19 mouse cellular contexts compared by ENCODE assay signal in the genomic region with DNA sequence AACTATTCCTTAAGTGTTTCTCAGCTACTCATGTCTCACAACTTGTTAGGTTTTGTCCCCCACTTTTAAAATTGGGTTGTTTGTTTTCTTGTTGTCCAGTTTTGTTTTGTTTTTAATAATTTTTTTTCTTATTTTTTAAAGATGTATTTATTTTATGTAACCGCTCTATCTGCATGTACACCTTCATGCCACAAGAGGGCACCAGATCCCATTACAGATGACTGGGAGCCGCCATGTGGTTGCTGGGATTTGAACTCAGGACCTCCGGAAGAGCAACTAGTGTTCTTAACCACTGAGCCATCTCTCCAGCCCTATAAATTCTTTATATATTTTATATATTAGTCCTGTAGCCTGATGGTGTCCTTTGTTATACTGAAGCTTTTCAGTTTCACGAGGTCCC. TPM values are rescaled to one million over a fixed set of nuclear protein-coding genes. Genes with fewer than 3 reads are reported as not detected.
DNase-seq lines count a peak whose midpoint lies in the region; ATAC-seq and TF ChIP-seq lines count a peak whose summit lies in the region.
"Had no signal": no experiment of that assay in that cellular context is flagged by ENCODE, and none has a peak within 500 bp of the region (broad histone marks: within the 10 kb centered on the region; RNA-seq: fewer than 3 reads in every experiment).

No protein-coding gene starts in this region.

- H3K4me1 ChIP-seq in hindbrain, embryonic 11.5 days (replicated peaks; ENCODE audit: control insufficient read depth, insufficient read depth, low read length), result no peaks in the 10 kb centered on the region
- H3K4me1 ChIP-seq in hindbrain, embryonic 10.5 days (replicated peaks), result no peaks in the 10 kb centered on the region
- H3K4me1 ChIP-seq in lung, embryonic 14.5 days (ENCODE audit: insufficient read depth), result no peaks in the 10 kb centered on the region
- no peaks in the 10 kb centered on the region for H3K4me1 ChIP-seq in MEL (ENCODE audit: control insufficient read depth in 1 of 2, insufficient read depth in 2 of 2, low read length in 2 of 2)
- no peaks in the 10 kb centered on the region for H3K4me1 ChIP-seq in stomach, postnatal 0 days (replicated peaks; ENCODE audit: control insufficient read depth, insufficient read depth)
- H3K4me1 ChIP-seq: liver, embryonic 15.5 days; neural tube, embryonic 12.5 days had no signal

- H3K27ac ChIP-seq in hindbrain, embryonic 11.5 days (ENCODE audit: low read depth, low read length), result no peak overlapping the region
- H3K27ac ChIP-seq in hindbrain, embryonic 10.5 days, result no peak overlapping the region
- H3K27ac ChIP-seq in lung, embryonic 14.5 days (ENCODE audit: low read depth), result no peak overlapping the region
- no peak overlapping the region for H3K27ac ChIP-seq in MEL (ENCODE audit: control insufficient read depth, low read depth, low read length)
- no peak overlapping the region for H3K27ac ChIP-seq in stomach, postnatal 0 days (replicated peaks)
- H3K27ac ChIP-seq: liver, embryonic 15.5 days; midbrain, embryonic 15.5 days; neural tube, embryonic 12.5 days had no signal

- TF ChIP-seq EP300 in MEL (IDR thresholded peaks at IDR 0.05; ENCODE audit: low read depth in 1 of 2, low read length in 2 of 2), result no peak
- TF ChIP-seq EP300 in stomach, postnatal 0 days (optimal IDR thresholded peaks at IDR 0.05), result no peak

- H3K4me3 ChIP-seq in hindbrain, embryonic 11.5 days (ENCODE audit: low read depth, low read length), result no peak overlapping the region
- no peak overlapping the region for H3K4me3 ChIP-seq in hindbrain, embryonic 10.5 days
- H3K4me3 ChIP-seq in lung, embryonic 14.5 days (ENCODE audit: low read depth, low read length), result no peak overlapping the region
- H3K4me3 ChIP-seq in MEL (ENCODE audit: control insufficient read depth in 1 of 2, insufficient read depth in 1 of 2, low read depth in 2 of 2, low read length in 2 of 2), result no peak overlapping the region
- H3K4me3 ChIP-seq in stomach, postnatal 0 days (ENCODE audit: low read depth, low read length), result no peak overlapping the region
- H3K4me3 ChIP-seq: liver, embryonic 15.5 days; midbrain, embryonic 15.5 days; neural tube, embryonic 12.5 days had no signal

- no peaks in the 10 kb centered on the region for H3K27me3 ChIP-seq in hindbrain, embryonic 11.5 days (ENCODE audit: control insufficient read depth, insufficient read depth, low read length)
- H3K27me3 ChIP-seq in hindbrain, embryonic 10.5 days (ENCODE audit: insufficient read depth, poor library complexity, severe bottlenecking), result no peaks in the 10 kb centered on the region
- H3K27me3 ChIP-seq in lung, embryonic 14.5 days (ENCODE audit: insufficient read depth, low read length), result no peaks in the 10 kb centered on the region
- H3K27me3 ChIP-seq in MEL (ENCODE audit: control insufficient read depth in 1 of 2, insufficient read depth in 2 of 2, low read length in 2 of 2), result 0 out of 4 replicates have a peak, but pooled peaks cover 0 to 2% of the 10 kb centered on the region in 2 experiments
- no peaks in the 10 kb centered on the region for H3K27me3 ChIP-seq in stomach, postnatal 0 days (ENCODE audit: control insufficient read depth, insufficient read depth, low read length)
- H3K27me3 ChIP-seq: liver, embryonic 15.5 days; midbrain, embryonic 15.5 days; neural tube, embryonic 12.5 days had no signal

- no peaks in the 10 kb centered on the region for H3K36me3 ChIP-seq in hindbrain, embryonic 11.5 days (ENCODE audit: control insufficient read depth, insufficient read depth, low read length)
- H3K36me3 ChIP-seq in hindbrain, embryonic 10.5 days, result no peaks in the 10 kb centered on the region
- no peaks in the 10 kb centered on the region for H3K36me3 ChIP-seq in lung, embryonic 14.5 days (ENCODE audit: insufficient read depth)
- H3K36me3 ChIP-seq in MEL (ENCODE audit: control insufficient read depth in 1 of 2, insufficient read depth in 2 of 2, low read length in 2 of 2), result no peaks in the 10 kb centered on the region
- no peaks in the 10 kb centered on the region for H3K36me3 ChIP-seq in stomach, postnatal 0 days (ENCODE audit: control insufficient read depth, insufficient read depth, low read length)
- H3K36me3 ChIP-seq: liver, embryonic 15.5 days; midbrain, embryonic 15.5 days; neural tube, embryonic 12.5 days had no signal

- 95% methylated on average over 4 of the region's 4 CpGs for WGBS in hindbrain, embryonic 11.5 days
- WGBS in hindbrain, embryonic 10.5 days, result 96% methylated on average over 4 of the region's 4 CpGs
- WGBS in lung, embryonic 14.5 days, result 95% methylated on average over 4 of the region's 4 CpGs
- 93% methylated on average over 4 of the region's 4 CpGs for WGBS in stomach, postnatal 0 days

- ATAC-seq in hindbrain, embryonic 11.5 days (ENCODE audit: low FRiP score), result no peak
- ATAC-seq in lung, embryonic 14.5 days (ENCODE audit: insufficient read depth), result no peak
- no peak for ATAC-seq in stomach, postnatal 0 days (ENCODE audit: low FRiP score, low TSS enrichment)
- ATAC-seq: forebrain, embryonic 16.5 days; midbrain, embryonic 15.5 days had no signal

- DNase-seq in hindbrain, embryonic 11.5 days (ENCODE audit: low spot score), result peak; percentile 8
- no peak for DNase-seq in hindbrain, embryonic 10.5 days (ENCODE audit: low spot score)
- no peak for DNase-seq in lung, embryonic 14.5 days
- no peak for DNase-seq in lung, postnatal 14 days
- DNase-seq in MEL (ENCODE audit: low read depth, low spot score), result peak; percentile 37
- no peak for DNase-seq in stomach, postnatal 0 days (ENCODE audit: low spot score)
- DNase-seq in cerebellum, adult 8-10 months, result no peak
- DNase-seq: cerebellum, adult 9-10 months; gastrocnemius, postnatal 10 days; left cerebral cortex, postnatal 4 days had no signal

- TF ChIP-seq POLR2A in MEL (IDR thresholded peaks at IDR 0.05; ENCODE audit: control insufficient read depth in 1 of 2, insufficient read depth in 1 of 2, low read depth in 1 of 2, low read length in 2 of 2, poor library complexity in 1 of 2), result no peak

- TF ChIP-seq RAD21 in MEL (IDR thresholded peaks at IDR 0.05; ENCODE audit: low read depth, low read length), result peak; percentile 38

- no peaks in the 10 kb centered on the region for H3K79me2 ChIP-seq in MEL (ENCODE audit: control insufficient read depth, insufficient read depth, low read length, poor library complexity)

- H3K4me2 ChIP-seq in hindbrain, embryonic 11.5 days (replicated peaks; ENCODE audit: low read depth, low read length), result no peak overlapping the region
- H3K4me2 ChIP-seq in lung, embryonic 14.5 days, result no peak overlapping the region
- H3K4me2 ChIP-seq in stomach, postnatal 0 days (replicated peaks; ENCODE audit: low read depth), result no peak overlapping the region
- H3K4me2 ChIP-seq: heart, embryonic 11.5 days; liver, embryonic 15.5 days; midbrain, embryonic 15.5 days; neural tube, embryonic 12.5 days had no signal

- peak; percentile 27 for TF ChIP-seq CTCF in lung, embryonic 14.5 days (IDR thresholded peaks at IDR 0.05; ENCODE audit: low read depth)
- peak; percentile 23 to 58 (median 54); a peak in 5 of 6 replicates for TF ChIP-seq CTCF in MEL (IDR thresholded peaks at IDR 0.05 in 2 of 3, conservative IDR thresholded peaks at IDR 0.05 in 1 of 3; ENCODE audit: control insufficient read depth in 1 of 3, insufficient read depth in 1 of 3, low read depth in 2 of 3, low read length in 3 of 3, poor library complexity in 1 of 3, severe bottlenecking in 1 of 3)
- TF ChIP-seq CTCF in stomach, postnatal 0 days (IDR thresholded peaks at IDR 0.05; ENCODE audit: low read depth), result peak; percentile 47

- no peak overlapping the region for H3K9ac ChIP-seq in hindbrain, embryonic 11.5 days (ENCODE audit: low read depth, low read length)
- no peak overlapping the region for H3K9ac ChIP-seq in lung, embryonic 14.5 days
- H3K9ac ChIP-seq in MEL (ENCODE audit: control insufficient read depth, low read depth, low read length, poor library complexity, severe bottlenecking), result no peak overlapping the region
- no peak overlapping the region for H3K9ac ChIP-seq in stomach, postnatal 0 days (ENCODE audit: low read length)
- H3K9ac ChIP-seq: liver, embryonic 15.5 days; midbrain, embryonic 15.5 days; neural tube, embryonic 12.5 days had no signal

- H3K9me3 ChIP-seq in hindbrain, embryonic 11.5 days (ENCODE audit: control insufficient read depth, low read length), result no peaks in the 10 kb centered on the region
- no peaks in the 10 kb centered on the region for H3K9me3 ChIP-seq in hindbrain, embryonic 10.5 days
- no peaks in the 10 kb centered on the region for H3K9me3 ChIP-seq in lung, embryonic 14.5 days (ENCODE audit: low read depth, low read length)
- H3K9me3 ChIP-seq in MEL (replicated peaks; ENCODE audit: insufficient read depth, low read length), result no peaks in the 10 kb centered on the region
- no peaks in the 10 kb centered on the region for H3K9me3 ChIP-seq in stomach, postnatal 0 days (ENCODE audit: control insufficient read depth, low read length)
- H3K9me3 ChIP-seq: liver, embryonic 15.5 days; midbrain, embryonic 15.5 days; neural tube, embryonic 12.5 days had no signal

TF ChIP-seq in MEL, 35 proteins besides CTCF, POLR2A, EP300 and RAD21:
- TF ChIP-seq JUND (IDR thresholded peaks at IDR 0.05; ENCODE audit: low read depth, low read length) (no peak), ZC3H11A (IDR thresholded peaks at IDR 0.05; ENCODE audit: low read depth, low read length) (peak; percentile 13; the same call in 1 of the 2 replicates), SMC3 (IDR thresholded peaks at IDR 0.05; ENCODE audit: low read depth, low read length) (peak; percentile 50)

RNA-seq across cellular contexts. Expression of gene 4930444G20Rik, which starts 49.3 kb away (rescaled TPM):
- polyA plus RNA-seq in hindbrain, embryonic 11.5 days (2014; fragmentation: Nextera tagmentation; extraction: Ambion mirVana), result not detected in 2 replicates
- not detected in 2 replicates for polyA plus RNA-seq in hindbrain, embryonic 10.5 days (2016; fragmentation: Nextera tagmentation; extraction: Ambion mirVana)
- polyA plus RNA-seq in lung, embryonic 14.5 days (2014; fragmentation: Nextera tagmentation; extraction: Ambion mirVana), result not detected in 2 replicates
- not detected in 2 replicates for total RNA-seq in MEL (2012; rRNA removed)
- not detected for polyA plus RNA-seq in MEL (2012; ENCODE audit: insufficient read depth in 1 of 2, insufficient read length in 2 of 2, low read depth in 1 of 2, low replicate concordance in 2 of 2, missing spikeins in 1 of 2)
- polyA plus RNA-seq in stomach, postnatal 0 days (2015; fragmentation: Nextera tagmentation; extraction: Ambion mirVana), result not detected in 2 replicates
- total RNA-seq: gastrocnemius, postnatal 10 days; hematopoietic stem cell, adult 5-6 weeks; layer of hippocampus, adult 8-10 months; left cerebral cortex, postnatal 4 days had no signal
- polyA plus RNA-seq: forebrain, embryonic 16.5 days; heart, embryonic 11.5 days; kidney, embryonic 14.5 days; liver, embryonic 15.5 days; midbrain, embryonic 15.5 days; neural tube, embryonic 12.5 days; spleen, adult 2 months had no signal

Comparison
In these comparisons a context has a peak if more than half of its experiments do, and no peak if none do; other contexts are left out.
1. DNase-seq: peak in hindbrain, embryonic 11.5 days (single experiment) and MEL (single experiment); none in hindbrain, embryonic 10.5 days (single experiment), lung, embryonic 14.5 days (single experiment), lung, postnatal 14 days (single experiment), stomach, postnatal 0 days (single experiment) and cerebellum, adult 8-10 months (single experiment).
2. Peak in every context shown above with its lines, with median percentiles within 50 percentile points of each other: CTCF ChIP-seq.